Mouse (Mus musculus) retina, postnatal 1 day (tissue): Measurements from ENCODE around the gene Commd1.

Experiments
- DNase-seq: peaks from one replicate; pipeline ENCODE4 v3.0.0-alpha.2; 2012

The Commd1 gene

GRCm38 (mm10) chr11:22989786-22990185, 7.6 kb upstream of the Commd1 start:
- peak; percentile 49 for DNase-seq

- DNase-seq, result peak; percentile 72
Observed at GRCm38 (mm10) chr11:22987357-22987756, 5.2 kb upstream of the Commd1 start.

GRCm38 (mm10) chr11:22985510-22985909, 3.3 kb upstream of the Commd1 start:
- no peak for DNase-seq

GRCm38 (mm10) chr11:22982846-22983245, 664 bp upstream of the Commd1 start:
- DNase-seq, result no peak

- no peak for DNase-seq
Observed at GRCm38 (mm10) chr11:22981543-22981950, 635 bp downstream of the Commd1 start.

- DNase-seq, result no peak
Observed at GRCm38 (mm10) chr11:22981041-22981440, 1.1 kb downstream of the Commd1 start.

- no peak for DNase-seq
Observed at GRCm38 (mm10) chr11:22979221-22979620, 3.0 kb downstream of the Commd1 start.

GRCm38 (mm10) chr11:22978711-22979110, 3.5 kb downstream of the Commd1 start:
- DNase-seq, result peak; percentile 57

- DNase-seq, result no peak
Observed at GRCm38 (mm10) chr11:22978215-22978614, 4.0 kb downstream of the Commd1 start.

GRCm38 (mm10) chr11:22973599-22973998, 8.6 kb downstream of the Commd1 start:
- DNase-seq, result peak; percentile 24

- peak; percentile 83 for DNase-seq
Observed at GRCm38 (mm10) chr11:22972746-22973526, 9.2 kb downstream of the Commd1 start.

- DNase-seq, result peak; percentile 61
Observed at GRCm38 (mm10) chr11:22971835-22972709, 10.1 kb downstream of the Commd1 start, which contains the start of gene Zrsr1. Zrsr1 (plus strand) TSS chr11:22972005.

- no peak for DNase-seq
Observed at GRCm38 (mm10) chr11:22970546-22970945, 11.6 kb downstream of the Commd1 start.

- DNase-seq, result peak; percentile 47
Observed at GRCm38 (mm10) chr11:22969486-22969885, 12.7 kb downstream of the Commd1 start.

- no peak for DNase-seq
Observed at GRCm38 (mm10) chr11:22965503-22965902, 16.7 kb downstream of the Commd1 start.

- no peak for DNase-seq
Observed at GRCm38 (mm10) chr11:22964401-22964800, 17.8 kb downstream of the Commd1 start.

GRCm38 (mm10) chr11:22962101-22962500, 20.1 kb downstream of the Commd1 start:
- no peak for DNase-seq

- no peak for DNase-seq
Observed at GRCm38 (mm10) chr11:22957791-22958374, 24.3 kb downstream of the Commd1 start.

- DNase-seq, result no peak
Observed at GRCm38 (mm10) chr11:22956830-22957229, 25.4 kb downstream of the Commd1 start.

GRCm38 (mm10) chr11:22956346-22956745, 25.8 kb downstream of the Commd1 start:
- DNase-seq, result no peak

- no peak for DNase-seq
Observed at GRCm38 (mm10) chr11:22952668-22953067, 29.5 kb downstream of the Commd1 start.

GRCm38 (mm10) chr11:22950131-22950530, 32.1 kb downstream of the Commd1 start:
- no peak for DNase-seq

GRCm38 (mm10) chr11:22949101-22949500, 33.1 kb downstream of the Commd1 start:
- DNase-seq, result no peak
